8 mouse cellular contexts compared by ENCODE assay signal in the genomic region with DNA sequence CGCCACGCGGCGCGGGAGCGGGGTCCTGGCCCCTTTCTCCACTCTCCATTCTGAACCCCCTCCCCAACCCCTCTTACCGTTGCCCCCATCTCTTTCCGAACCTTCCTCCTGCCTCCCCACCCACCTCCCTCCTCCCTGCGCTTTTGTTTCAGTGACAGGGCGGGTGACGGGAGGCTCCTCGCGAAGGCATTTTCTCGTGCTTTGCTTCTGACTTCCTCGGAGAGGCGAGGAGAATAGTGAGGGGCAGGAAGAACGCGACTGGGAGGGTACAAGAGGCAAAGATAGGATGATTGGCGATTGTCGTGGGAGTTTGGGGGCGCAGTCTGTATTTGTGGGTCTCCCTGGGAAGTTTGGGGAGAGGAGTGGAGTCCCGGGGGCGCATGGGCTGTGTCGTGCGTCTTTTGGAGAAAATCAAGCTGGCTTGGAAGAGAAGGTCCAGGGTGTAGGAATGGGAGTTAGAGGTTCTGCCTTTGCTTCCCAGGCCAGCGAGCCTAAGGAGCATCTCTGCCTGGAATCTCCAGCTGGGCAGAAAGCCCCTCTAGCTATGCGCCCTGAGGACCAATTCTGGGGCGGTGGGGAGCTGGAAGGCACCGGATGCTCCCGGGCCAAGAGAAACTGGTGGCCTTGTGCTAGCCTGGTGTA. TPM values are rescaled to one million over a fixed set of nuclear protein-coding genes. Genes with fewer than 3 reads are reported as not detected.
A peak's percentile ranks its signal among the peaks of the same experiment; 100 is the strongest.
DNase-seq lines count a peak whose midpoint lies in the region; ATAC-seq and TF ChIP-seq lines count a peak whose summit lies in the region.

No protein-coding gene starts in this region.

- ATAC-seq in lung, embryonic 14.5 days (ENCODE audit: insufficient read depth) = no peak
- no peak; the same call in 1 of the 2 replicates for ATAC-seq in hindbrain, embryonic 15.5 days (ENCODE audit: low FRiP score, low read depth)
- no peak for ATAC-seq in CD4-positive, CD25-positive, alpha-beta regulatory T cell, adult 4 months

- no peaks in the 10 kb centered on the region for H3K9me3 ChIP-seq in lung, embryonic 14.5 days (ENCODE audit: low read depth, low read length)
- no peaks in the 10 kb centered on the region for H3K9me3 ChIP-seq in forebrain, embryonic 10.5 days
- no peaks in the 10 kb centered on the region for H3K9me3 ChIP-seq in hindbrain, embryonic 15.5 days

- no peak for TF ChIP-seq POLR2A in bone marrow macrophage, adult 2 months (IDR thresholded peaks at IDR 0.05; ENCODE audit: borderline replicate concordance, low read depth, low read length)

- H3K4me3 ChIP-seq in lung, embryonic 14.5 days (ENCODE audit: low read depth, low read length) = peak overlapping the region; percentile 71
- peak overlapping the region; percentile 54 for H3K4me3 ChIP-seq in bone marrow macrophage, adult 2 months (ENCODE audit: insufficient read depth, low read length)
- H3K4me3 ChIP-seq in forebrain, embryonic 10.5 days = peak overlapping the region; percentile 87
- peak overlapping the region; percentile 72 for H3K4me3 ChIP-seq in hindbrain, embryonic 15.5 days

- no peak overlapping the region for H3K27ac ChIP-seq in lung, embryonic 14.5 days (ENCODE audit: low read depth)
- H3K27ac ChIP-seq in bone marrow macrophage, adult 2 months (ENCODE audit: insufficient read depth, low read depth, low read length) = no peak overlapping the region
- H3K27ac ChIP-seq in forebrain, embryonic 10.5 days = peak overlapping the region; percentile 92
- H3K27ac ChIP-seq in hindbrain, embryonic 15.5 days (replicated peaks) = peak overlapping the region; percentile 97

- no peaks in the 10 kb centered on the region for H3K36me3 ChIP-seq in lung, embryonic 14.5 days (ENCODE audit: insufficient read depth)
- H3K36me3 ChIP-seq in forebrain, embryonic 10.5 days (replicated peaks) = no peaks in the 10 kb centered on the region
- no peaks in the 10 kb centered on the region for H3K36me3 ChIP-seq in hindbrain, embryonic 15.5 days

- TF ChIP-seq CTCF in lung, embryonic 14.5 days (IDR thresholded peaks at IDR 0.05; ENCODE audit: low read depth) = no peak
- no peak for TF ChIP-seq CTCF in bone marrow macrophage, adult 2 months (IDR thresholded peaks at IDR 0.05; ENCODE audit: low read depth, low read length)

- DNase-seq in lung, embryonic 14.5 days = peak; percentile 11
- DNase-seq in lung, adult 18-20 months = no peak
- peak; percentile 29 for DNase-seq in forebrain, embryonic 10.5 days (ENCODE audit: extremely low spot score, low spot score)
- DNase-seq in lung, postnatal 10 days = peak; percentile 6
- peak; percentile 31 for DNase-seq in right cerebral cortex, postnatal 4 days

- no peak overlapping the region for H3K9ac ChIP-seq in lung, embryonic 14.5 days
- peak overlapping the region; percentile 85 for H3K9ac ChIP-seq in hindbrain, embryonic 15.5 days

- peak overlapping the region; percentile 93 for H3K4me2 ChIP-seq in lung, embryonic 14.5 days
- H3K4me2 ChIP-seq in hindbrain, embryonic 15.5 days = peak overlapping the region; percentile 79

- WGBS in lung, embryonic 14.5 days = 1% methylated on average over 30 of the region's 30 CpGs
- under 1% methylated on average over 30 of the region's 30 CpGs for WGBS in forebrain, embryonic 10.5 days
- WGBS in hindbrain, embryonic 15.5 days = under 1% methylated on average over 30 of the region's 30 CpGs

- H3K4me1 ChIP-seq in lung, embryonic 14.5 days (ENCODE audit: insufficient read depth) = no peaks in the 10 kb centered on the region
- peaks cover 9% of the 10 kb centered on the region; the same call in 1 of the 2 replicates for H3K4me1 ChIP-seq in bone marrow macrophage, adult 2 months (ENCODE audit: control insufficient read depth, insufficient read depth, low read length)
- peaks cover 24% of the 10 kb centered on the region for H3K4me1 ChIP-seq in forebrain, embryonic 10.5 days
- H3K4me1 ChIP-seq in hindbrain, embryonic 15.5 days (replicated peaks) = peaks cover 36% of the 10 kb centered on the region

- H3K27me3 ChIP-seq in lung, embryonic 14.5 days (ENCODE audit: insufficient read depth, low read length) = peaks cover 25% of the 10 kb centered on the region
- peaks cover 42% of the 10 kb centered on the region for H3K27me3 ChIP-seq in forebrain, embryonic 10.5 days (ENCODE audit: poor library complexity, severe bottlenecking)
- no peaks in the 10 kb centered on the region for H3K27me3 ChIP-seq in hindbrain, embryonic 15.5 days

RNA-seq across cellular contexts. Expression of a gene that starts 0.7 kb away (rescaled TPM):
- 0.79 and 0.88 TPM in 2 replicates for polyA plus RNA-seq in lung, embryonic 14.5 days (2014; fragmentation: Nextera tagmentation; extraction: Ambion mirVana)
- polyA plus RNA-seq in bone marrow macrophage, adult 2 months (2012; ENCODE audit: insufficient read depth, insufficient read length, missing spikeins) = 0.23 TPM in 1 of 2 replicates, not detected in the other
- polyA plus RNA-seq in forebrain, embryonic 10.5 days (2016; fragmentation: Nextera tagmentation; extraction: Ambion mirVana) = 0.53 and 0.62 TPM in 2 replicates
- polyA plus RNA-seq in hindbrain, embryonic 15.5 days (2015; fragmentation: Nextera tagmentation; extraction: Ambion mirVana) = 12.0 and 14.1 TPM in 2 replicates
- polyA plus RNA-seq in CD4-positive, CD25-positive, alpha-beta regulatory T cell, adult 4 months (2017; shearing (Covaris generic)) = under 1 TPM in 1 of 2 experiments, not detected in 1; 0.08 TPM

Comparison
In these comparisons a context has a peak if more than half of its experiments do, and no peak if none do; other contexts are left out.
1. DNase-seq: peak in lung, embryonic 14.5 days (single experiment), forebrain, embryonic 10.5 days (single experiment), lung, postnatal 10 days (single experiment) and right cerebral cortex, postnatal 4 days (single experiment); none in lung, adult 18-20 months (0 of 2).
2. H3K27ac ChIP-seq: peak in forebrain, embryonic 10.5 days (single experiment) and hindbrain, embryonic 15.5 days (single experiment); none in lung, embryonic 14.5 days (single experiment) and bone marrow macrophage, adult 2 months (single experiment).
3. Peak in every context shown above with its lines, with median percentiles within 50 percentile points of each other: H3K4me3 ChIP-seq.